Mouse (Mus musculus) MEL (cell line): ENCODE data around the gene Ankrd54. TPM values are rescaled to one million over a fixed set of nuclear protein-coding genes. Genes with fewer than 3 reads are reported as not detected.

ENCODE experiments used
- DNase-seq: peaks from one replicate; pipeline ENCODE4 v3.0.0; 2011; ENCODE audit warnings: low read depth, low spot score
- H3K27ac ChIP-seq: 2 replicates; pipeline ENCODE4 v1.5.1; 2012; ENCODE audit warnings: low read depth, mild to moderate bottlenecking, control low read depth, low read length, moderate library complexity; ENCODE audit not compliant: control insufficient read depth
- H3K27me3 ChIP-seq, 2 experiments: fragments of 150-350 bp in 1 of 2; sonication (generic) in 1 of 2; 2 replicates each; pipeline ENCODE4 v1.6.1; 2012; ENCODE audit warnings: low read length in 2 of 2, mild to moderate bottlenecking in 2 of 2, improper control_type of control experiment in 1 of 2, moderate library complexity in 1 of 2; ENCODE audit not compliant: insufficient read depth in 2 of 2, control insufficient read depth in 1 of 2
- H3K36me3 ChIP-seq, 2 experiments: 2 replicates each; pipeline ENCODE4 v1.6.1; 2012 to 2014; ENCODE audit warnings: low read length in 2 of 2, improper control_type of control experiment in 1 of 2, inconsistent platforms in 1 of 2, mild to moderate bottlenecking in 1 of 2; ENCODE audit not compliant: insufficient read depth in 2 of 2, control insufficient read depth in 1 of 2
- H3K4me1 ChIP-seq, 2 experiments: fragments of 150-350 bp in 1 of 2; sonication (generic) in 1 of 2; 2 replicates each; pipeline ENCODE4 v1.6.1; 2012; ENCODE audit warnings: low read length in 2 of 2, improper control_type of control experiment in 1 of 2, mild to moderate bottlenecking in 1 of 2; ENCODE audit not compliant: insufficient read depth in 2 of 2, control insufficient read depth in 1 of 2
- H3K4me3 ChIP-seq, 2 experiments: fragments of 150-350 bp in 1 of 2; sonication (generic) in 1 of 2; 2 replicates each; pipeline ENCODE4 v1.5.1; 2012; ENCODE audit warnings: low read depth in 2 of 2, low read length in 2 of 2, mild to moderate bottlenecking in 2 of 2, moderate library complexity in 2 of 2, control low read depth in 1 of 2, improper control_type of control experiment in 1 of 2; ENCODE audit not compliant: control insufficient read depth in 1 of 2, insufficient read depth in 1 of 2
- H3K79me2 ChIP-seq: 2 replicates; pipeline ENCODE4 v1.6.1; 2012; ENCODE audit warnings: mild to moderate bottlenecking, low read length, moderate library complexity; ENCODE audit not compliant: control insufficient read depth, poor library complexity, insufficient read depth
- H3K9ac ChIP-seq: 2 replicates; pipeline ENCODE4 v1.6.1; 2012; ENCODE audit warnings: low read depth, mild to moderate bottlenecking, control low read depth, low read length, moderate library complexity; ENCODE audit not compliant: control insufficient read depth, poor library complexity, severe bottlenecking
- H3K9me3 ChIP-seq: fragments of 150-350 bp; sonication (generic); replicated peaks from 2 replicates; pipeline ENCODE4 v1.6.1; 2012; ENCODE audit warnings: mild to moderate bottlenecking, low read length, improper control_type of control experiment, moderate library complexity; ENCODE audit not compliant: insufficient read depth
- BHLHE40 ChIP-seq: IDR thresholded peaks from 2 replicates; pipeline ENCODE4 v1.6.1; 2012; ENCODE audit warnings: low read depth, mild to moderate bottlenecking, inconsistent platforms, low read length, improper control_type of control experiment, borderline replicate concordance
- CHD1 ChIP-seq: IDR thresholded peaks from 2 replicates; pipeline ENCODE4 v1.6.1; 2012; ENCODE audit warnings: low read depth, mild to moderate bottlenecking, inconsistent platforms, low read length, improper control_type of control experiment
- CHD2 ChIP-seq: IDR thresholded peaks from 2 replicates; pipeline ENCODE4 v1.6.1; 2011; ENCODE audit warnings: low read length, improper control_type of control experiment
- E2F4 ChIP-seq: IDR thresholded peaks from 2 replicates; pipeline ENCODE4 v1.6.1; 2011; ENCODE audit warnings: low read depth, low read length, improper control_type of control experiment, borderline replicate concordance
- ELF1 ChIP-seq: IDR thresholded peaks from 2 replicates; pipeline ENCODE4 v1.6.1; 2014; ENCODE audit warnings: low read depth, mild to moderate bottlenecking, inconsistent platforms, low read length, improper control_type of control experiment, moderate library complexity
- EP300 ChIP-seq, 2 experiments: IDR thresholded peaks; 2 replicates each; pipeline ENCODE4 v1.6.1; 2011; ENCODE audit warnings: improper control_type of control experiment in 2 of 2, low read length in 2 of 2, low read depth in 1 of 2, mild to moderate bottlenecking in 1 of 2
- HCFC1 ChIP-seq: IDR thresholded peaks from 2 replicates; pipeline ENCODE4 v1.6.1; 2012; ENCODE audit warnings: low read depth, mild to moderate bottlenecking, inconsistent platforms, low read length, improper control_type of control experiment, moderate library complexity
- MAFK ChIP-seq: IDR thresholded peaks from 2 replicates; pipeline ENCODE4 v1.6.1; 2011; ENCODE audit warnings: low read depth, mild to moderate bottlenecking, low read length, improper control_type of control experiment, borderline replicate concordance
- MAX ChIP-seq: IDR thresholded peaks from 2 replicates; pipeline ENCODE4 v1.6.1; 2011; ENCODE audit warnings: low read length, improper control_type of control experiment
- MAZ ChIP-seq: IDR thresholded peaks from 2 replicates; pipeline ENCODE4 v1.6.1; 2012; ENCODE audit warnings: low read depth, mild to moderate bottlenecking, inconsistent platforms, low read length, improper control_type of control experiment
- MEF2A ChIP-seq: IDR thresholded peaks from 2 replicates; pipeline ENCODE4 v1.6.1; 2014; ENCODE audit warnings: low read depth, mild to moderate bottlenecking, inconsistent platforms, low read length, improper control_type of control experiment; ENCODE audit not compliant: poor library complexity, insufficient replicate concordance, severe bottlenecking; ENCODE audit errors: extremely low read depth
- NRF1 ChIP-seq: IDR thresholded peaks from 2 replicates; pipeline ENCODE4 v1.6.1; 2014; ENCODE audit warnings: low read depth, mild to moderate bottlenecking, inconsistent platforms, low read length, improper control_type of control experiment, moderate library complexity; ENCODE audit not compliant: poor library complexity, insufficient read depth, severe bottlenecking
- POLR2AphosphoS2 ChIP-seq: IDR thresholded peaks from 2 replicates; pipeline ENCODE4 v1.6.1; 2011; ENCODE audit warnings: low read length, improper control_type of control experiment
- SIN3A ChIP-seq: IDR thresholded peaks from 2 replicates; pipeline ENCODE4 v1.6.1; 2012; ENCODE audit warnings: low read length, improper control_type of control experiment, inconsistent platforms
- TCF12 ChIP-seq: IDR thresholded peaks from 2 replicates; pipeline ENCODE4 v1.6.1; 2014; ENCODE audit warnings: low read depth, mild to moderate bottlenecking, inconsistent platforms, low read length, improper control_type of control experiment, moderate library complexity
- USF2 ChIP-seq, 2 experiments: IDR thresholded peaks; 2 replicates each; pipeline ENCODE4 v1.6.1; 2011 to 2012; ENCODE audit warnings: improper control_type of control experiment in 2 of 2, low read length in 2 of 2, borderline replicate concordance in 1 of 2, inconsistent platforms in 1 of 2, low read depth in 1 of 2, mild to moderate bottlenecking in 1 of 2; ENCODE audit not compliant: insufficient read depth in 1 of 2
- ZC3H11A ChIP-seq: IDR thresholded peaks from 2 replicates; pipeline ENCODE4 v1.6.1; 2012; ENCODE audit warnings: low read depth, mild to moderate bottlenecking, inconsistent platforms, low read length, improper control_type of control experiment
- ZKSCAN1 ChIP-seq: IDR thresholded peaks from 2 replicates; pipeline ENCODE4 v1.6.1; 2012; ENCODE audit warnings: low read depth, mild to moderate bottlenecking, inconsistent platforms, low read length, improper control_type of control experiment, moderate library complexity
- polyA plus RNA-seq, 2 experiments: library from polyadenylated mRNA; stranded (reverse) in 1 of 2; unstranded in 1 of 2; fragments of >175 nt in 1 of 2; fragments of >200 nt in 1 of 2; gene quantifications; 2 replicates each; pipeline versions ENCODE4 v1.2.1 to v1.2.4; 2012; ENCODE audit warnings: low replicate concordance in 2 of 2, low read depth in 1 of 2; ENCODE audit not compliant: insufficient read length in 2 of 2, insufficient read depth in 1 of 2, missing spikeins in 1 of 2
- total RNA-seq: library from RNA; depleted of rRNA; stranded (reverse); fragments of 300-350 nt; gene quantifications from 2 replicates; pipeline ENCODE4 v1.2.3, GENCODE M21; 2012

Gene Ankrd54
- total and polyA plus RNA-seq, 3 experiments: 42.3 to 62.2 TPM; not detected in 1

GRCm38 (mm10) chr15:79013382-79013781 is 49.3 kb downstream of the Ankrd54 start:
- no peak for DNase-seq
- Histone ChIP-seq H3K27me3 (no peaks in the 10 kb centered on the region), H3K27ac (no peak overlapping the region), H3K9ac (no peak overlapping the region), H3K36me3 (no peaks in the 10 kb centered on the region)
- TF ChIP-seq MAFK (no peak), USF2 (IDR thresholded peaks at IDR 0.05; ENCODE audit: borderline replicate concordance in 1 of 2, insufficient read depth in 1 of 2, low read depth in 1 of 2, low read length in 2 of 2) (no peak), SIN3A (no peak), ELF1 (no peak), EP300 (IDR thresholded peaks at IDR 0.05; ENCODE audit: low read depth in 1 of 2, low read length in 2 of 2) (no peak), NRF1 (no peak)
- TF ChIP-seq, all 39 proteins: peak for 0
- no peak overlapping the region for H3K4me3 ChIP-seq
- no peaks in the 10 kb centered on the region for H3K79me2 ChIP-seq
- no peaks in the 10 kb centered on the region for H3K9me3 ChIP-seq
- no peaks in the 10 kb centered on the region for H3K4me1 ChIP-seq

- H3K4me3 ChIP-seq: no peak overlapping the region
- DNase-seq: no peak
- H3K4me1 ChIP-seq: no peaks in the 10 kb centered on the region
- H3K27ac ChIP-seq: no peak overlapping the region
- H3K79me2 ChIP-seq: no peaks in the 10 kb centered on the region
- no peaks in the 10 kb centered on the region for H3K27me3 ChIP-seq
- no peaks in the 10 kb centered on the region for H3K9me3 ChIP-seq
- TF ChIP-seq CHD2: no peak
- TF ChIP-seq TCF12: no peak
- TF ChIP-seq CHD1: no peak
- no peak for TF ChIP-seq ZKSCAN1
- no peak for TF ChIP-seq BHLHE40
- TF ChIP-seq ZC3H11A: no peak
- TF ChIP-seq HCFC1: no peak
- no peak for TF ChIP-seq MEF2A
- TF ChIP-seq E2F4: no peak
- no peak for TF ChIP-seq MAX
- no peak for TF ChIP-seq POLR2AphosphoS2
- TF ChIP-seq MAZ: no peak
- no peaks in the 10 kb centered on the region for H3K36me3 ChIP-seq
- H3K9ac ChIP-seq: no peak overlapping the region
Measured at GRCm38 (mm10) chr15:79011550-79011949, 51.1 kb downstream of the Ankrd54 start.
